Mouse (Mus musculus) MEL (cell line): Measurements from ENCODE around the gene Opalin. TPM values are rescaled to one million over a fixed set of nuclear protein-coding genes. Genes with fewer than 3 reads are reported as not detected.

Experiments
- DNase-seq: peaks from one replicate; pipeline ENCODE4 v3.0.0; 2011; ENCODE audit warnings: low read depth, low spot score
- H3K27ac ChIP-seq: 2 replicates; pipeline ENCODE4 v1.5.1; 2012; ENCODE audit warnings: low read depth, mild to moderate bottlenecking, control low read depth, low read length, moderate library complexity; ENCODE audit not compliant: control insufficient read depth
- H3K27me3 ChIP-seq, 2 experiments: fragments of 150-350 bp in 1 of 2; sonication (generic) in 1 of 2; 2 replicates each; pipeline ENCODE4 v1.6.1; 2012; ENCODE audit warnings: low read length in 2 of 2, mild to moderate bottlenecking in 2 of 2, improper control_type of control experiment in 1 of 2, moderate library complexity in 1 of 2; ENCODE audit not compliant: insufficient read depth in 2 of 2, control insufficient read depth in 1 of 2
- H3K36me3 ChIP-seq, 2 experiments: 2 replicates each; pipeline ENCODE4 v1.6.1; 2012 to 2014; ENCODE audit warnings: low read length in 2 of 2, improper control_type of control experiment in 1 of 2, inconsistent platforms in 1 of 2, mild to moderate bottlenecking in 1 of 2; ENCODE audit not compliant: insufficient read depth in 2 of 2, control insufficient read depth in 1 of 2
- H3K4me1 ChIP-seq, 2 experiments: fragments of 150-350 bp in 1 of 2; sonication (generic) in 1 of 2; 2 replicates each; pipeline ENCODE4 v1.6.1; 2012; ENCODE audit warnings: low read length in 2 of 2, improper control_type of control experiment in 1 of 2, mild to moderate bottlenecking in 1 of 2; ENCODE audit not compliant: insufficient read depth in 2 of 2, control insufficient read depth in 1 of 2
- H3K4me3 ChIP-seq, 2 experiments: fragments of 150-350 bp in 1 of 2; sonication (generic) in 1 of 2; 2 replicates each; pipeline ENCODE4 v1.5.1; 2012; ENCODE audit warnings: low read depth in 2 of 2, low read length in 2 of 2, mild to moderate bottlenecking in 2 of 2, moderate library complexity in 2 of 2, control low read depth in 1 of 2, improper control_type of control experiment in 1 of 2; ENCODE audit not compliant: control insufficient read depth in 1 of 2, insufficient read depth in 1 of 2
- H3K79me2 ChIP-seq: 2 replicates; pipeline ENCODE4 v1.6.1; 2012; ENCODE audit warnings: mild to moderate bottlenecking, low read length, moderate library complexity; ENCODE audit not compliant: control insufficient read depth, poor library complexity, insufficient read depth
- H3K9ac ChIP-seq: 2 replicates; pipeline ENCODE4 v1.6.1; 2012; ENCODE audit warnings: low read depth, mild to moderate bottlenecking, control low read depth, low read length, moderate library complexity; ENCODE audit not compliant: control insufficient read depth, poor library complexity, severe bottlenecking
- H3K9me3 ChIP-seq: fragments of 150-350 bp; sonication (generic); replicated peaks from 2 replicates; pipeline ENCODE4 v1.6.1; 2012; ENCODE audit warnings: mild to moderate bottlenecking, low read length, improper control_type of control experiment, moderate library complexity; ENCODE audit not compliant: insufficient read depth
- CTCF ChIP-seq, 3 experiments: IDR thresholded peaks in 2 of 3; conservative IDR thresholded peaks in 1 of 3; 2 replicates each; pipeline ENCODE4 v1.5.1; 2011 to 2012; ENCODE audit warnings: low read length in 3 of 3, low read depth in 2 of 3, mild to moderate bottlenecking in 2 of 3, improper control_type of control experiment in 1 of 3, inconsistent platforms in 1 of 3, mixed read lengths in 1 of 3, moderate library complexity in 1 of 3; ENCODE audit not compliant: control insufficient read depth in 1 of 3, insufficient read depth in 1 of 3, poor library complexity in 1 of 3, severe bottlenecking in 1 of 3
- GATA1 ChIP-seq: IDR thresholded peaks from 2 replicates; pipeline ENCODE4 v1.6.1; 2011; ENCODE audit warnings: low read depth, low read length, improper control_type of control experiment
- HCFC1 ChIP-seq: IDR thresholded peaks from 2 replicates; pipeline ENCODE4 v1.6.1; 2012; ENCODE audit warnings: low read depth, mild to moderate bottlenecking, inconsistent platforms, low read length, improper control_type of control experiment, moderate library complexity
- KAT2A ChIP-seq: conservative IDR thresholded peaks from 2 replicates; pipeline ENCODE4 v1.6.1; 2012; ENCODE audit warnings: low read depth, low read length, improper control_type of control experiment, inconsistent platforms
- MEF2A ChIP-seq: IDR thresholded peaks from 2 replicates; pipeline ENCODE4 v1.6.1; 2014; ENCODE audit warnings: low read depth, mild to moderate bottlenecking, inconsistent platforms, low read length, improper control_type of control experiment; ENCODE audit not compliant: poor library complexity, insufficient replicate concordance, severe bottlenecking; ENCODE audit errors: extremely low read depth
- POLR2AphosphoS5 ChIP-seq: IDR thresholded peaks from 2 replicates; pipeline ENCODE4 v1.6.1; 2012; ENCODE audit warnings: low read depth, borderline replicate concordance, mild to moderate bottlenecking, inconsistent platforms, low read length, moderate library complexity, mixed read lengths
- ZKSCAN1 ChIP-seq: IDR thresholded peaks from 2 replicates; pipeline ENCODE4 v1.6.1; 2012; ENCODE audit warnings: low read depth, mild to moderate bottlenecking, inconsistent platforms, low read length, improper control_type of control experiment, moderate library complexity
- polyA plus RNA-seq, 2 experiments: library from polyadenylated mRNA; stranded (reverse) in 1 of 2; unstranded in 1 of 2; fragments of >175 nt in 1 of 2; fragments of >200 nt in 1 of 2; gene quantifications; 2 replicates each; pipeline versions ENCODE4 v1.2.1 to v1.2.4; 2012; ENCODE audit warnings: low replicate concordance in 2 of 2, low read depth in 1 of 2; ENCODE audit not compliant: insufficient read length in 2 of 2, insufficient read depth in 1 of 2, missing spikeins in 1 of 2
- total RNA-seq: library from RNA; depleted of rRNA; stranded (reverse); fragments of 300-350 nt; gene quantifications from 2 replicates; pipeline ENCODE4 v1.2.3, GENCODE M21; 2012; rRNA removed

The Opalin gene
- total and polyA plus RNA-seq, 3 experiments, result not detected

DNA sequence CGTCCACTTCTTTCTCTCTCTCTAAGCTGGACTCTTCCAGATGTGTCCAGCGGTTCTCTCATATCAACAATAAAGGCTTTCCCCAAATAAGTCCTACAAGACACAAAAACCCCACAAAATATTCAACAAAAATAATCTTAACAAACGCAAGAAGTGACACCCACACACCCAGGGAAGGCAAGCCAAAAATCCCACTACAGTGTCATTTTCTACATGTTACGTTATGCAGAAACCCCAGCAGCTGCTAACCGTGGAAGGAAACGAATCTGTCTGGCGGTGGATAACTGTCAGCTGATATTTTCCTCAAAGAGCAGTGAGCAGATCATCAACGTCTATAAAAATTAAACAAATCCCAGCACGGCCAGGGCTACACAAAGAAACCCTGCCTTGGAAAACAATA is 62.9 kb downstream of the Opalin start:
- H3K4me1 ChIP-seq, result no peaks in the 10 kb centered on the region
- H3K27ac ChIP-seq, result no peak overlapping the region
- H3K79me2 ChIP-seq, result no peaks in the 10 kb centered on the region
- H3K9me3 ChIP-seq, result no peaks in the 10 kb centered on the region
- peaks cover 0 to 2% of the 10 kb centered on the region in 2 experiments; a peak in 2 of 4 replicates for H3K27me3 ChIP-seq
- no peak overlapping the region for H3K4me3 ChIP-seq
- H3K9ac ChIP-seq, result no peak overlapping the region
- no peaks in the 10 kb centered on the region for H3K36me3 ChIP-seq
- TF ChIP-seq POLR2AphosphoS5 (no peak), GATA1 (no peak), CTCF (IDR thresholded peaks at IDR 0.05 in 2 of 3, conservative IDR thresholded peaks at IDR 0.05 in 1 of 3; ENCODE audit: control insufficient read depth in 1 of 3, insufficient read depth in 1 of 3, low read depth in 2 of 3, low read length in 3 of 3, poor library complexity in 1 of 3, severe bottlenecking in 1 of 3) (no peak), KAT2A (no peak)
- DNase-seq, result no peak

DNA sequence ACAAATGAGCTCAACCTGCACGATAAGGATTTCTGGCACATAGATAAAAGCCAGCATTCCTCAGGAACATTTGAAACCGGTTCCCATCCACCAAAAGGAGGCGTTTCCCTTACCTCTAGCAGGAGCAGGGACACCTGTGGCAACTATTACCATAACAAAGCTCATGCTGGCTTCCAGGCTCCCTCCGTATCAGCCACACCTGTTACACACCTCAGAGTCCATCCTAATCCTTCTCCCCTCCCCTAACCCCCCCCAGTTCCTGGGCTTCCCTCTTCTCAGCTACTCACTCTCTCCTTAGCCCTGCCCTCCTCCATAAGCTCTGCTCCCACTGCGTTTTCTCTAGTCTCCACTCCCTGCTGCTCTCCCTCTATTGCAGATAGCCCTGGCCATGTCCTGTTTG is 63.3 kb downstream of the Opalin start:
- Histone ChIP-seq H3K4me3 (no peak overlapping the region), H3K27me3 (no peaks in the 10 kb centered on the region; a peak in 1 of 4 replicates), H3K9me3 (no peaks in the 10 kb centered on the region), H3K36me3 (no peaks in the 10 kb centered on the region), H3K79me2 (no peaks in the 10 kb centered on the region), H3K27ac (no peak overlapping the region), H3K4me1 (no peaks in the 10 kb centered on the region), H3K9ac (no peak overlapping the region)
- TF ChIP-seq MEF2A (no peak), HCFC1 (no peak), ZKSCAN1 (no peak)
- no peak for DNase-seq

Other genes with a start within 250 kb of the Opalin start
- 7.1 and 8.5 TPM in 2 replicates for gene Ccnj, start 245.8 kb downstream of the Opalin start, total RNA-seq
- 10 to 100 TPM in 1 of 2 experiments, not detected in 1; 10.7 TPM for gene Ccnj, start 245.8 kb downstream of the Opalin start, polyA plus RNA-seq
- gene Zfp518a, start 182.4 kb downstream of the Opalin start, total RNA-seq, result 2.5 and 3.1 TPM in 2 replicates
- 10 to 100 TPM in 1 of 2 experiments, 1 to 10 TPM in 1; 3.1 to 22.0 TPM for gene Zfp518a, start 182.4 kb downstream of the Opalin start, polyA plus RNA-seq
- not detected in 2 replicates for gene Blnk, start 82.6 kb downstream of the Opalin start, total RNA-seq
- gene Blnk, start 82.6 kb downstream of the Opalin start, polyA plus RNA-seq, result not detected
- gene Dntt, start 47.8 kb downstream of the Opalin start, total RNA-seq, result not detected in 2 replicates
- not detected for gene Dntt, start 47.8 kb downstream of the Opalin start, polyA plus RNA-seq
- gene Tll2, start 129.7 kb upstream of the Opalin start, total RNA-seq, result not detected in 2 replicates
- not detected for gene Tll2, start 129.7 kb upstream of the Opalin start, polyA plus RNA-seq
- gene Tm9sf3, start 186.9 kb upstream of the Opalin start, total RNA-seq, result 114 and 118 TPM in 2 replicates
- 100 to 1,000 TPM in 1 of 2 experiments, 10 to 100 TPM in 1; 34.3 to 103 TPM for gene Tm9sf3, start 186.9 kb upstream of the Opalin start, polyA plus RNA-seq